Mouse (Mus musculus) heart, embryonic 14.5 days (tissue): Measurements from ENCODE around the gene Bean1. TPM values are rescaled to one million over a fixed set of nuclear protein-coding genes. Genes with fewer than 3 reads are reported as not detected.

Source experiments
- ATAC-seq: fragments of 200-750 bp; cut with Nextera tagmentation; 2 replicates; pipeline ENCODE4 v1.8.0; 2017; ENCODE audit warnings: low read depth, moderate TSS enrichment; ENCODE audit not compliant: insufficient number of reproducible peaks, insufficient read depth, low FRiP score
- H3K27ac ChIP-seq, 2 experiments: fragments of 200-500 bp in 1 of 2; fragments of 300-500 bp in 1 of 2; sonication (generic) in 1 of 2; replicated peaks in 1 of 2; 2 replicates each; pipeline ENCODE4 v1.5.1; 2012 to 2014; ENCODE audit warnings: low read depth in 2 of 2, low read length in 2 of 2, control low read depth in 1 of 2, mild to moderate bottlenecking in 1 of 2, mixed read lengths in 1 of 2; ENCODE audit not compliant: control insufficient read depth in 1 of 2, insufficient read depth in 1 of 2
- H3K27me3 ChIP-seq: fragments of 300-500 bp; sonication (generic); 2 replicates; pipeline ENCODE4 v1.6.1; 2014; ENCODE audit warnings: mild to moderate bottlenecking, low read length, control low read depth; ENCODE audit not compliant: control insufficient read depth, insufficient read depth
- H3K36me3 ChIP-seq: fragments of 300-500 bp; sonication (generic); 2 replicates; pipeline ENCODE4 v1.6.1; 2014; ENCODE audit warnings: mild to moderate bottlenecking, control low read depth, low read length, mixed read lengths; ENCODE audit not compliant: control insufficient read depth, insufficient read depth
- H3K4me1 ChIP-seq, 2 experiments: fragments of 200-500 bp in 1 of 2; fragments of 300-500 bp in 1 of 2; sonication (generic) in 1 of 2; 2 replicates each; pipeline ENCODE4 v1.6.1; 2012 to 2014; ENCODE audit warnings: low read length in 2 of 2, control low read depth in 1 of 2, mixed read lengths in 1 of 2; ENCODE audit not compliant: control insufficient read depth in 2 of 2, insufficient read depth in 2 of 2
- H3K4me2 ChIP-seq: fragments of 300-500 bp; sonication (generic); 2 replicates; pipeline ENCODE4 v1.6.1; 2014; ENCODE audit warnings: mild to moderate bottlenecking, low read length
- H3K4me3 ChIP-seq, 2 experiments: fragments of 200-500 bp in 1 of 2; fragments of 300-500 bp in 1 of 2; sonication (generic) in 1 of 2; 2 replicates each; pipeline ENCODE4 v1.5.1; 2012 to 2014; ENCODE audit warnings: low read length in 2 of 2, mild to moderate bottlenecking in 2 of 2, control low read depth in 1 of 2, low read depth in 1 of 2, moderate library complexity in 1 of 2; ENCODE audit not compliant: control insufficient read depth in 1 of 2, insufficient read depth in 1 of 2
- H3K9ac ChIP-seq: fragments of 300-500 bp; sonication (generic); 2 replicates; pipeline ENCODE4 v1.6.1; 2014; ENCODE audit warnings: mild to moderate bottlenecking, low read length
- H3K9me3 ChIP-seq: fragments of 300-500 bp; sonication (generic); 2 replicates; pipeline ENCODE4 v1.6.1; 2016; ENCODE audit warnings: low read length, control low read depth; ENCODE audit not compliant: control insufficient read depth
- WGBS: fragments of 180-500 bp; shearing (Covaris S2); extraction: QIAGEN DNeasy Blood & Tissue Kit; methylation state at CpG from one replicate; pipeline ENCODE4 v1.1.7; 2014; 5-methylcytosine and 5-hydroxymethylcytosine counted together
- polyA plus RNA-seq: library from polyadenylated mRNA; unstranded; fragments of >200 nt; fragmentation: Nextera tagmentation; extraction: Ambion mirVana; gene quantifications from 2 replicates; pipeline ENCODE4 v1.2.1, GENCODE M21; 2014

Bean1 gene
- polyA plus RNA-seq, 1 experiment from 2014 or later, result 1.3 TPM

- H3K36me3 ChIP-seq, result 0 out of 2 replicates have a peak, but pooled peaks cover 10% of the 10 kb centered on the region
- H3K4me2 ChIP-seq, result no peak overlapping the region
- WGBS, result 75% methylated on average over 13 of the region's 13 CpGs
- H3K9me3 ChIP-seq, result no peaks in the 10 kb centered on the region
- H3K27me3 ChIP-seq, result no peaks in the 10 kb centered on the region
- no peak overlapping the region for H3K4me3 ChIP-seq
- H3K9ac ChIP-seq, result no peak overlapping the region
- H3K27ac ChIP-seq, result no peak overlapping the region
- ATAC-seq, result no peak
- H3K4me1 ChIP-seq, result no peaks in the 10 kb centered on the region
These were observed 25.6 kb upstream of the Bean1 start for GRCm38 (mm10) chr8:104144434-104145216.

- peak; percentile 60; the same call in 1 of the 2 replicates for ATAC-seq
These were observed 24.1 kb upstream of the Bean1 start for GRCm38 (mm10) chr8:104145981-104146689.

GRCm38 (mm10) chr8:104146717-104147494, 23.3 kb upstream of the Bean1 start:
- Histone ChIP-seq H3K36me3 (no peaks in the 10 kb centered on the region), H3K4me2 (no peak overlapping the region), H3K9ac (no peak overlapping the region), H3K4me3 (no peak overlapping the region), H3K27me3 (no peaks in the 10 kb centered on the region), H3K4me1 (no peaks in the 10 kb centered on the region), H3K9me3 (no peaks in the 10 kb centered on the region), H3K27ac (no peak overlapping the region)
- WGBS, result 86% methylated on average over 15 of the region's 15 CpGs
- ATAC-seq, result peak; percentile 26; the same call in 1 of the 2 replicates

More at GRCm38 (mm10) chr8:104145981-104146689, 24.1 kb upstream of the Bean1 start:
- Histone ChIP-seq H3K27ac (no peak overlapping the region), H3K9me3 (no peaks in the 10 kb centered on the region), H3K4me2 (no peak overlapping the region), H3K4me3 (no peak overlapping the region), H3K9ac (no peak overlapping the region), H3K4me1 (no peaks in the 10 kb centered on the region), H3K27me3 (no peaks in the 10 kb centered on the region), H3K36me3 (0 out of 2 replicates have a peak, but pooled peaks cover 1% of the 10 kb centered on the region)
- 29% methylated on average over 15 of the region's 15 CpGs for WGBS

- Histone ChIP-seq H3K4me2 (no peak overlapping the region), H3K9me3 (no peaks in the 10 kb centered on the region), H3K27me3 (no peaks in the 10 kb centered on the region), H3K9ac (no peak overlapping the region), H3K36me3 (no peaks in the 10 kb centered on the region), H3K27ac (no peak overlapping the region), H3K4me1 (no peaks in the 10 kb centered on the region), H3K4me3 (no peak overlapping the region)
- 88% methylated on average over 2 of the region's 2 CpGs for WGBS
- no peak for ATAC-seq
These were observed 22.3 kb upstream of the Bean1 start for GRCm38 (mm10) chr8:104147947-104148346.

- no peak overlapping the region for H3K4me2 ChIP-seq
- no peaks in the 10 kb centered on the region for H3K9me3 ChIP-seq
- ATAC-seq, result no peak
- no peak overlapping the region for H3K4me3 ChIP-seq
- no peaks in the 10 kb centered on the region for H3K27me3 ChIP-seq
- no peak overlapping the region for H3K27ac ChIP-seq
- H3K9ac ChIP-seq, result no peak overlapping the region
- H3K36me3 ChIP-seq, result no peaks in the 10 kb centered on the region
- no peaks in the 10 kb centered on the region for H3K4me1 ChIP-seq
- 73% methylated on average over 5 of the region's 5 CpGs for WGBS
These were observed 9.5 kb upstream of the Bean1 start for GRCm38 (mm10) chr8:104160731-104161130.

- WGBS, result 72% methylated on average over 3 of the region's 3 CpGs
- no peak overlapping the region for H3K4me2 ChIP-seq
- ATAC-seq, result no peak
- H3K9ac ChIP-seq, result no peak overlapping the region
- no peaks in the 10 kb centered on the region; a peak in 1 of 4 replicates for H3K4me1 ChIP-seq
- no peaks in the 10 kb centered on the region for H3K9me3 ChIP-seq
- peaks cover 50% of the 10 kb centered on the region for H3K27me3 ChIP-seq
- H3K4me3 ChIP-seq, result no peak overlapping the region
- H3K27ac ChIP-seq, result no peak overlapping the region
- H3K36me3 ChIP-seq, result no peaks in the 10 kb centered on the region
These were observed 781 bp upstream of the Bean1 start for GRCm38 (mm10) chr8:104169461-104169860.

GRCm38 (mm10) chr8:104171050-104171620, 893 bp downstream of the Bean1 start:
- WGBS, result 6% methylated on average over 32 of the region's 32 CpGs
- H3K27me3 ChIP-seq, result peaks cover 51% of the 10 kb centered on the region

More at GRCm38 (mm10) chr8:104171050-104171620, 893 bp downstream of the Bean1 start:
- peak overlapping the region; percentile 58 to 68 for H3K4me3 ChIP-seq
- no peaks in the 10 kb centered on the region for H3K36me3 ChIP-seq
- H3K4me1 ChIP-seq, result peaks cover 5 to 6% of the 10 kb centered on the region in 2 experiments
- no peak overlapping the region for H3K27ac ChIP-seq
- H3K9ac ChIP-seq, result peak overlapping the region; percentile 76
- no peak for ATAC-seq
- H3K9me3 ChIP-seq, result no peaks in the 10 kb centered on the region
- H3K4me2 ChIP-seq, result peak overlapping the region; percentile 97
